Mouse (Mus musculus): ENCODE data around the gene Acot11. TPM values are rescaled to one million over a fixed set of nuclear protein-coding genes. Genes with fewer than 3 reads are reported as not detected.
A peak's percentile ranks its signal among the peaks of the same experiment; 100 is the strongest.

Acot11 gene
- total and polyA plus RNA-seq, 3 experiments, result 16.4 to 48.6 (median 27.5) TPM

GRCm38 (mm10) chr4:106818332-106818731 lies 13.5 kb upstream of the Acot11 start:
- Histone ChIP-seq H3K79me2 (replicated peaks; ENCODE audit: control insufficient read depth, insufficient read depth, low read length) (no peaks in the 10 kb centered on the region), H3K4me1 (ENCODE audit: control insufficient read depth, insufficient read depth, low read length) (no peaks in the 10 kb centered on the region), H3K27ac (no peak overlapping the region), H3K36me3 (ENCODE audit: control insufficient read depth, insufficient read depth, low read length) (no peaks in the 10 kb centered on the region), H3K4me3 (no peak overlapping the region), H3K9ac (ENCODE audit: low read depth, low read length) (no peak overlapping the region), H3K27me3 (ENCODE audit: control insufficient read depth, insufficient read depth, low read length) (no peaks in the 10 kb centered on the region)
- 58% methylated on average over 6 of the region's 6 CpGs for WGBS
- TF ChIP-seq EP300 (IDR thresholded peaks at IDR 0.05; ENCODE audit: insufficient read depth, low read depth, low read length) (no peak), POLR2A (IDR thresholded peaks at IDR 0.05; ENCODE audit: insufficient read depth, low read depth, low read length) (no peak), CTCF (IDR thresholded peaks at IDR 0.05) (no peak)
- intact Hi-C loops (cut with DNase I), result no loop called here
- DNase-seq, result no peak

- 86% methylated on average over 4 of the region's 4 CpGs for WGBS
- no peak overlapping the region for H3K4me3 ChIP-seq
- H3K9ac ChIP-seq (ENCODE audit: low read depth, low read length), result no peak overlapping the region
- no peaks in the 10 kb centered on the region for H3K4me1 ChIP-seq (ENCODE audit: control insufficient read depth, insufficient read depth, low read length)
- intact Hi-C loops (cut with DNase I), result no loop called here
- no peak overlapping the region for H3K27ac ChIP-seq
- H3K27me3 ChIP-seq (ENCODE audit: control insufficient read depth, insufficient read depth, low read length), result no peaks in the 10 kb centered on the region
- DNase-seq, result no peak
- no peaks in the 10 kb centered on the region for H3K79me2 ChIP-seq (replicated peaks; ENCODE audit: control insufficient read depth, insufficient read depth, low read length)
- TF ChIP-seq EP300 (IDR thresholded peaks at IDR 0.05; ENCODE audit: insufficient read depth, low read depth, low read length) (no peak), CTCF (IDR thresholded peaks at IDR 0.05) (no peak), POLR2A (IDR thresholded peaks at IDR 0.05; ENCODE audit: insufficient read depth, low read depth, low read length) (no peak)
- H3K36me3 ChIP-seq (ENCODE audit: control insufficient read depth, insufficient read depth, low read length), result no peaks in the 10 kb centered on the region
Observed at GRCm38 (mm10) chr4:106817017-106817416, 12.2 kb upstream of the Acot11 start.

- no peak overlapping the region for H3K27ac ChIP-seq
- no peaks in the 10 kb centered on the region for H3K79me2 ChIP-seq (replicated peaks; ENCODE audit: control insufficient read depth, insufficient read depth, low read length)
- no peaks in the 10 kb centered on the region for H3K4me1 ChIP-seq (ENCODE audit: control insufficient read depth, insufficient read depth, low read length)
- no peaks in the 10 kb centered on the region for H3K36me3 ChIP-seq (ENCODE audit: control insufficient read depth, insufficient read depth, low read length)
- TF ChIP-seq CTCF (IDR thresholded peaks at IDR 0.05) (no peak), POLR2A (IDR thresholded peaks at IDR 0.05; ENCODE audit: insufficient read depth, low read depth, low read length) (no peak), EP300 (IDR thresholded peaks at IDR 0.05; ENCODE audit: insufficient read depth, low read depth, low read length) (no peak)
- no peak overlapping the region for H3K9ac ChIP-seq (ENCODE audit: low read depth, low read length)
- 80% methylated on average over 25 of the region's 25 CpGs for WGBS
- H3K4me3 ChIP-seq, result no peak overlapping the region
- no peaks in the 10 kb centered on the region for H3K27me3 ChIP-seq (ENCODE audit: control insufficient read depth, insufficient read depth, low read length)
- intact Hi-C loops (cut with DNase I), result no loop called here
- DNase-seq, result no peak
Observed at GRCm38 (mm10) chr4:106815396-106816324, 10.9 kb upstream of the Acot11 start.

- no peak for TF ChIP-seq CTCF (IDR thresholded peaks at IDR 0.05)
- TF ChIP-seq EP300 (IDR thresholded peaks at IDR 0.05; ENCODE audit: insufficient read depth, low read depth, low read length), result no peak
- no peak for TF ChIP-seq POLR2A (IDR thresholded peaks at IDR 0.05; ENCODE audit: insufficient read depth, low read depth, low read length)
Observed at GRCm38 (mm10) chr4:106811162-106811561, 6.4 kb upstream of the Acot11 start.

GRCm38 (mm10) chr4:106810039-106810438 lies 5.2 kb upstream of the Acot11 start:
- H3K9ac ChIP-seq (ENCODE audit: low read depth, low read length), result no peak overlapping the region
- no peaks in the 10 kb centered on the region for H3K4me1 ChIP-seq (ENCODE audit: control insufficient read depth, insufficient read depth, low read length)
- no peaks in the 10 kb centered on the region for H3K27me3 ChIP-seq (ENCODE audit: control insufficient read depth, insufficient read depth, low read length)
- 88% methylated on average over 6 of the region's 6 CpGs for WGBS
- H3K27ac ChIP-seq, result no peak overlapping the region
- H3K4me3 ChIP-seq, result no peak overlapping the region
- H3K79me2 ChIP-seq (replicated peaks; ENCODE audit: control insufficient read depth, insufficient read depth, low read length), result no peaks in the 10 kb centered on the region
- no peak for DNase-seq
- H3K36me3 ChIP-seq (ENCODE audit: control insufficient read depth, insufficient read depth, low read length), result no peaks in the 10 kb centered on the region
- intact Hi-C loops (cut with DNase I), result no loop called here
- TF ChIP-seq POLR2A (IDR thresholded peaks at IDR 0.05; ENCODE audit: insufficient read depth, low read depth, low read length), result no peak
- TF ChIP-seq EP300 (IDR thresholded peaks at IDR 0.05; ENCODE audit: insufficient read depth, low read depth, low read length), result no peak
- peak; percentile 66 for TF ChIP-seq CTCF (IDR thresholded peaks at IDR 0.05)

More at GRCm38 (mm10) chr4:106811162-106811561, 6.4 kb upstream of the Acot11 start:
- Histone ChIP-seq H3K9ac (ENCODE audit: low read depth, low read length) (no peak overlapping the region), H3K27ac (no peak overlapping the region), H3K27me3 (ENCODE audit: control insufficient read depth, insufficient read depth, low read length) (no peaks in the 10 kb centered on the region), H3K4me3 (no peak overlapping the region), H3K4me1 (ENCODE audit: control insufficient read depth, insufficient read depth, low read length) (no peaks in the 10 kb centered on the region), H3K79me2 (replicated peaks; ENCODE audit: control insufficient read depth, insufficient read depth, low read length) (no peaks in the 10 kb centered on the region), H3K36me3 (ENCODE audit: control insufficient read depth, insufficient read depth, low read length) (no peaks in the 10 kb centered on the region)
- intact Hi-C loops (cut with DNase I), result no loop called here
- no peak for DNase-seq
- WGBS, result 88% methylated on average over 8 of the region's 8 CpGs

GRCm38 (mm10) chr4:106807287-106807686 lies 2.5 kb upstream of the Acot11 start:
- H3K27me3 ChIP-seq (ENCODE audit: control insufficient read depth, insufficient read depth, low read length), result no peaks in the 10 kb centered on the region
- H3K27ac ChIP-seq, result no peak overlapping the region
- 78% methylated on average over 3 of the region's 3 CpGs for WGBS
- H3K4me3 ChIP-seq, result no peak overlapping the region
- no peaks in the 10 kb centered on the region for H3K79me2 ChIP-seq (replicated peaks; ENCODE audit: control insufficient read depth, insufficient read depth, low read length)
- H3K9ac ChIP-seq (ENCODE audit: low read depth, low read length), result no peak overlapping the region
- no peak for TF ChIP-seq EP300 (IDR thresholded peaks at IDR 0.05; ENCODE audit: insufficient read depth, low read depth, low read length)
- intact Hi-C loops (cut with DNase I), result no loop called here
- H3K36me3 ChIP-seq (ENCODE audit: control insufficient read depth, insufficient read depth, low read length), result no peaks in the 10 kb centered on the region
- no peak for DNase-seq
- no peaks in the 10 kb centered on the region for H3K4me1 ChIP-seq (ENCODE audit: control insufficient read depth, insufficient read depth, low read length)

All from heart, adult 2 months (tissue).